Mouse (Mus musculus) stomach, embryonic 15.5 days (tissue): Measurements from ENCODE around the gene Grid1. TPM values are rescaled to one million over a fixed set of nuclear protein-coding genes. Genes with fewer than 3 reads are reported as not detected.

Experiments
- ATAC-seq: fragments of 200-750 bp; cut with Nextera tagmentation; 2 replicates; pipeline ENCODE4 v1.8.0; 2017; ENCODE audit warnings: low read depth, moderate number of reproducible peaks, moderate TSS enrichment; ENCODE audit not compliant: insufficient read depth, low FRiP score
- H3K27ac ChIP-seq: fragments of 300-500 bp; sonication (generic); 2 replicates; pipeline ENCODE4 v1.5.1; 2015; ENCODE audit warnings: mild to moderate bottlenecking, inconsistent platforms
- H3K27me3 ChIP-seq: fragments of 300-500 bp; sonication (generic); replicated peaks from 2 replicates; pipeline ENCODE4 v1.6.1; 2015; ENCODE audit warnings: inconsistent platforms
- H3K36me3 ChIP-seq: fragments of 300-500 bp; sonication (generic); 2 replicates; pipeline ENCODE4 v1.6.1; 2015; ENCODE audit warnings: inconsistent platforms
- H3K4me1 ChIP-seq: fragments of 300-500 bp; sonication (generic); 2 replicates; pipeline ENCODE4 v1.6.1; 2015; ENCODE audit warnings: inconsistent platforms
- H3K4me2 ChIP-seq: fragments of 300-500 bp; sonication (generic); 2 replicates; pipeline ENCODE4 v1.6.1; 2015; ENCODE audit warnings: mild to moderate bottlenecking, inconsistent platforms
- H3K4me3 ChIP-seq: fragments of 300-500 bp; sonication (generic); replicated peaks from 2 replicates; pipeline ENCODE4 v1.5.1; 2015; ENCODE audit warnings: inconsistent platforms
- H3K9ac ChIP-seq: fragments of 300-500 bp; sonication (generic); 2 replicates; pipeline ENCODE4 v1.6.1; 2015; ENCODE audit warnings: inconsistent platforms
- H3K9me3 ChIP-seq: fragments of 300-500 bp; sonication (generic); 2 replicates; pipeline ENCODE4 v1.6.1; 2016; ENCODE audit warnings: inconsistent platforms
- WGBS: fragments of 180-500 bp; shearing (Covaris S2); methylation state at CpG from one replicate; pipeline ENCODE4 v1.1.7; 2015; 5-methylcytosine and 5-hydroxymethylcytosine counted together
- polyA plus RNA-seq: library from polyadenylated mRNA; unstranded; fragments of >200 nt; fragmentation: Nextera tagmentation; extraction: Ambion mirVana; gene quantifications from 2 replicates; pipeline ENCODE4 v1.2.1, GENCODE M21; 2015

Gene Grid1
- polyA plus RNA-seq, 1 experiment from 2014 or later: 0.76 TPM

DNA sequence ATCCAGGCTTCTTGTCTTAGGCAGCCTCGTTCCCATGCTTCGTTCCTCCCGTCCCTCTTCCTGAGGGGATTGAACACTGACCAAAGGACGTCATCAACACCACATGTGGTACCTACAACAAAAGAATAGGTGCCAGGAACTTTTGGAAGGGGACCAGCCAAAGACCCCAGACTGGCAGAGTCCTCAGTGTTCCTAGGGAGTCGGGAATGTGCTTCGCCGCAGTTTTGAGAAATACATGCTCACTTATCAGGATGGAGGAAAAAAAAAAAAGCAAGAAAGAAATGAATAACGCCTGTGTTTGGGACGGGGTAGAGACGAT lies 8.5 kb upstream of the Grid1 start:
- 66% methylated on average over 10 of the region's 10 CpGs for WGBS
- Histone ChIP-seq H3K9me3 (no peaks in the 10 kb centered on the region), H3K36me3 (no peaks in the 10 kb centered on the region), H3K9ac (no peak overlapping the region), H3K4me1 (no peaks in the 10 kb centered on the region), H3K4me2 (no peak overlapping the region), H3K4me3 (no peak overlapping the region), H3K27me3 (peaks cover 15% of the 10 kb centered on the region), H3K27ac (no peak overlapping the region)
- ATAC-seq: no peak

DNA sequence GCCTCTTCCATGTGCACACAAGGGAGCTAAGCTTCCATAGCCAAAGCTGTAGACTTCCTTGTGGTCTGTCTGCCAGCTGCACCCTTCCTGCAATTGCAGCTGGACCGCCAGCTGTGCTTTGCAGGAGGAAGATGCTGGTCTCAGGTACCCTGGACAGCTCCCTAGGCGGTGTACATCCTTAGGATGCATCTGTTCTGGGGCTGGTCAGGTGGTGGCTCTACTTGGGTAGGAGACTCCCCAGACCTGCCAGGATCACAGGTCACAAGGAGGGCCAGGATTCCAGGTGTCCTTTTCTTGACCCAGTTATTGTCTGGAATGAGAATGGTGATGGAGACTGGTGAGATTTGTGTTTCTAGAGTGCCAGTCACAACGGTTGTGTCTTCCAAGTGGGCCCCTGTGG lies 3.6 kb upstream of the Grid1 start:
- Histone ChIP-seq H3K27ac (no peak overlapping the region), H3K4me2 (no peak overlapping the region), H3K27me3 (peaks cover 63% of the 10 kb centered on the region), H3K9ac (no peak overlapping the region), H3K36me3 (no peaks in the 10 kb centered on the region), H3K4me3 (no peak overlapping the region), H3K9me3 (no peaks in the 10 kb centered on the region), H3K4me1 (peaks cover 22% of the 10 kb centered on the region)
- no peak for ATAC-seq
- 34% methylated on average over 3 of the region's 3 CpGs for WGBS

DNA sequence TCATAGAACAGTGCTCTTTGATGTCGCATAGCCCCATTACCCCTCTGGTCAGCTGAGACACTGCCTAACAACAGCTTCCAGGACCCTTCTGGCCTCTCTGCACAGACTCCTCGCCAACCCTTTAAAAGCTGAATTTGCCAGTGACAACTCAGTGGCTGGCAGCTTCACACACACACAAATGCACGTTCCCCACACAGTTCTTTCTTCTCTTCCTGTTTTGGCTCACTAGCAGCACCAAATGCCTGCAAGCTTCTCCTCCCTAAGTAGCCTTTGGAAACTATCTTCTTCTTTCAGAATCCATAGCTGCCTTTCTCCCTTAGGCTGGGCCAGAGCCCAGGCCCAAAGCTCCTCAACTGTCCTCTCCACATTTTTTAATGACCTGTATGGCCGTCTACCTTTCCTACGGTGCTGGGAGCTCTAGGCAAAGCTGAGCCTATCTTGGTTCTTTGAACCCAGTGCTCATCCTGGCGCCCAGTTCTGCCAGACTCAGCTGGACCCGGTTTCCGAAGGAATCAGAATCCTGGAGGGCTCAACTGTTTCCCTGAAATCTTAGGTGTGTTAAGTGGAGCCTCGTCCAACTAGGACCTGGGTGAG lies 1.4 kb upstream of the Grid1 start:
- Histone ChIP-seq H3K27me3 (peaks cover 82% of the 10 kb centered on the region), H3K27ac (no peak overlapping the region), H3K9ac (no peak overlapping the region), H3K4me1 (peaks cover 23% of the 10 kb centered on the region), H3K4me3 (peak overlapping the region; percentile 51; the same call in 1 of the 2 replicates), H3K4me2 (peak overlapping the region; percentile 88), H3K9me3 (no peaks in the 10 kb centered on the region), H3K36me3 (no peaks in the 10 kb centered on the region)
- no peak for ATAC-seq
- WGBS: 6% methylated on average over 9 of the region's 9 CpGs

DNA sequence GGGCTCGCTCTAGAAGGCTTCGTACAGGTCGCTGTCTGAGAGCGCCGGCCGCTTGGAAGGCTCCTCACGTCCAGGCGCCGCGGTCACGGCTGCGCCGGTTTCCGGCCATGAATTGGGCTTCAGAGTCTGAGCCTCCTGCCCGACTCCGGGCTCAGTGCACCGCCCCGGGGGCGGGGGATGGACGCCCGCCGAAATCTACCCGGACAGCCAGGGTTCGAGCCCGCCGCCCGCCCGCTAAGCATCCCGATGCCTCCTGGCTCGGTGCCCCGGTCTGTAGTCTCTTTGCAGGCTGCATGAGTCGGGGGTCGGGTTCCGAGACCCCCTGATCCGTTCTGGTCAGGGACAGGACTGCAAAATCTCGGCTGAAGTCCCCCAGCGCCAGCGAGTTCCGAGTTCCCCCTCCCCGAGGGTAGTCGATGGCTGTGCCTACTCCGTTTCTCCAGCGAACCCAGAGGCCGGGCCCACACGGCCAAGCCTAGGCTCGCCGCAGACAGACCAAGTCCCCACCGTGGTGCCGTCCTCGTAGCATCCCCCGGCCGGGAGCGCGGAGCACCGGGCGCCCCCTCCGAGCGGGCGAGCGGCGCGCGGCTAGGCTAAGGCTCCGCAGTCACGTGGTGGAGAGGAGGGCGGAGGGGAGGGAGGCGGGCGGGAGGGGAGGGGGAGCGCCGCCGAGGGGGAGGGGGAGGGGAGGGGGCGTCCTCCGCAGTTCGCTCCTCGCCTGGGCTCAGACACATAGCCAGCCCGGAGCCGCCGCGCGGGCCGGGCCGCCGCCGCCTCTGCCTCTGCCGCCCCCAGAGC lies 588 bp upstream of the Grid1 start:
- peak overlapping the region; percentile 88 for H3K4me2 ChIP-seq
- H3K9me3 ChIP-seq: no peaks in the 10 kb centered on the region
- H3K27ac ChIP-seq: no peak overlapping the region
- H3K9ac ChIP-seq: no peak overlapping the region
- WGBS: 1% methylated on average over 53 of the region's 85 CpGs
- ATAC-seq: peak; percentile 49
- H3K27me3 ChIP-seq: peaks cover 86% of the 10 kb centered on the region
- H3K4me1 ChIP-seq: peaks cover 23% of the 10 kb centered on the region
- peak overlapping the region; percentile 51 for H3K4me3 ChIP-seq
- no peaks in the 10 kb centered on the region for H3K36me3 ChIP-seq

DNA sequence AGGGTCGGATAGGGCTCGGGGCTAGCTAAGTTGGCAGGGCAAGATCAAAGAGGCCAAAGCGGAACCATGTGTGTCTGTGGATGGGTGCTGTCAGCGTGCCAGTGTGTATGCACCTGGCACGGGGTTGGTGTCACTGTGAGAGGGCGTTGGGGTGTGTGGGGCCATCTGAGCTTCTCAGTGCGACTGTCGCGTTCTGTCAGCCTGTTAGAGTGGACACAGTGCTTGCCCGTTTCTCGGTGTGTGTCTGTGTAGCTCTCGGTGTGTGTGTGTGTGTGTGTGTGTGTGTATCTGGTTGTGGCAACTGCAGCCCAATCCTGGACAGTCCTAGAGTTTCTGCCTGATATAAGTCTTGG lies 721 bp downstream of the Grid1 start:
- H3K9ac ChIP-seq: no peak overlapping the region
- peaks cover 23% of the 10 kb centered on the region for H3K4me1 ChIP-seq
- H3K27me3 ChIP-seq: peaks cover 81% of the 10 kb centered on the region
- no peaks in the 10 kb centered on the region for H3K9me3 ChIP-seq
- H3K4me3 ChIP-seq: peak overlapping the region; percentile 51
- ATAC-seq: no peak
- H3K27ac ChIP-seq: no peak overlapping the region
- under 1% methylated on average over 12 of the region's 12 CpGs for WGBS
- no peaks in the 10 kb centered on the region for H3K36me3 ChIP-seq
- H3K4me2 ChIP-seq: peak overlapping the region; percentile 88

DNA sequence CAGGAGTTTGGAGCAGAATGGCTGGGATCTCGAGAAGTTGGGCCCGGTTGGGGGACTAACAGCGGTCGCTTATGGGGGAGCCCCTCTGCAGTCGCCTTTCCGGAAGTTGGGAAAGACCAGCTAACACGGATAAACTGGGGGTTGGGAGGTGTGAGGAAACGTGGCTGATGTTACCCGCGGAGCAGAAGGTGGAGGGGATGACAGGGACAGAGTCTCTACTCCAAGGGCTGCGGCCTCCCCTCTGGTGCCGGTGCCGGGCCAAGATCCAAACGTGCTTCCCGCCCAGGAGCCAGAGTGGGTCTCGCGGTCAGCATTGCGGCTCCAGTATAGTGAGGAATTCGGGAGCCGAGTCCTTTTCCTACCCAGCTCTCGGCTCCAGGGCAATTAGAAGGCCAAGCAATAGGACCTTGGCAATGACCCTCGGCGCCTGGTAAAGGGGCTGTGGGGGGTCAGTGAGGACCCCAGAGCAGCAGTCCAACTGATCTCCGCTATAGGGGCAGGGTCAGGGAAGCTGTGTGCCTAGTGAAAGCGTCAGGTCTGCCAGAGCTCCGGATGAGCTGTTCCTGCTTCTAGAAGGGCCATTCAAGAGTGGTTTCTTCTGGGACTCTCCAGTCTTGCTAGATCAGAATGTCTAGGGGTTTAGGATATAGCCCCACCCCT lies 1.4 kb downstream of the Grid1 start:
- 3% methylated on average over 26 of the region's 26 CpGs for WGBS
- Histone ChIP-seq H3K36me3 (no peaks in the 10 kb centered on the region), H3K4me3 (peak overlapping the region; percentile 51), H3K27ac (no peak overlapping the region), H3K9ac (no peak overlapping the region), H3K4me2 (peak overlapping the region; percentile 88), H3K9me3 (no peaks in the 10 kb centered on the region), H3K27me3 (peaks cover 76% of the 10 kb centered on the region), H3K4me1 (peaks cover 23% of the 10 kb centered on the region)
- no peak for ATAC-seq

DNA sequence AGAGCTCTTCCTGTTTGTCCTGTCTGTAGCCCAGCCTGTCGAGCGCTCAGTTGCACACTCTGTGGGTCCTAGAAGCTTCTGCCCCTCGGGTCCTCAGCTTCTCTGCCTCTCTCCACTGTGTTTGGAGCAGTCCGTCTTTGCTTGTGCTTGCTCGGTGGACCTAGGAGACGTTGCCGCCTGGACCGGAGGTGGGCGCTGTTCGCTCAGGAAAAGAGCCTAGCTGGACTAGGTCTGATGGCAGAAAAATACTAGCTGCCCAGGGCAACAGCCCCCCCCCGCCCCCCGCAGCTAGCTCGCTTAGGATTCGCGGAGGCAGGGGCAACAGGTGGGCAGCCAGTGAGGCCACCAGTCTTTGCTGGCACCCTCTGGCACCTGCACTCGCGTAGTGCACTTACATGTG lies 3.2 kb downstream of the Grid1 start:
- peak overlapping the region; percentile 43 for H3K4me2 ChIP-seq
- 4% methylated on average over 17 of the region's 17 CpGs for WGBS
- H3K27me3 ChIP-seq: peaks cover 58% of the 10 kb centered on the region
- H3K4me3 ChIP-seq: peak overlapping the region; percentile 20
- H3K9ac ChIP-seq: no peak overlapping the region
- H3K4me1 ChIP-seq: peaks cover 23% of the 10 kb centered on the region
- H3K9me3 ChIP-seq: no peaks in the 10 kb centered on the region
- ATAC-seq: no peak
- no peak overlapping the region for H3K27ac ChIP-seq
- no peaks in the 10 kb centered on the region for H3K36me3 ChIP-seq

DNA sequence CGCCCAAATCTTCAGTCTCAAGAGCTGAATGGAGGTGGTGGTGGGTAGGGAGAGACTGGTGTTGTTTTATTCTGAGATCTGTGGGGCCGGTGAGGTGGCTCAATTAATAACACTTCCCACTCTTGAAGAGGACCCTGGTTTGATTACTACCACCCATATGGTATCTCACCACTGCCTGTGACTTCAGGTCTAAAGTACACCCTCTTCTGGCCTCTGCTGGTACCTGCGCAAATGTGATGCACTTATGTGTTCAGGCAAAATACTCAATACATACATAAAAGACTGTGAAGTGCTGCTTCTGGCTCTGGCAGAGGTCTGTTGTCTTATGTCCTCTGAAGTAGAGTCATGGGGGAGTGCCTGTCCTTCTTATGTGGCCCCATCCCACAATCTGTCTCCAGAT lies 4.3 kb downstream of the Grid1 start:
- no peak overlapping the region for H3K4me3 ChIP-seq
- no peak for ATAC-seq
- no peak overlapping the region for H3K27ac ChIP-seq
- peaks cover 19% of the 10 kb centered on the region for H3K4me1 ChIP-seq
- H3K36me3 ChIP-seq: no peaks in the 10 kb centered on the region
- WGBS: 81% methylated on average over 3 of the region's 3 CpGs
- H3K9me3 ChIP-seq: no peaks in the 10 kb centered on the region
- H3K27me3 ChIP-seq: peaks cover 48% of the 10 kb centered on the region
- no peak overlapping the region for H3K4me2 ChIP-seq
- no peak overlapping the region for H3K9ac ChIP-seq

DNA sequence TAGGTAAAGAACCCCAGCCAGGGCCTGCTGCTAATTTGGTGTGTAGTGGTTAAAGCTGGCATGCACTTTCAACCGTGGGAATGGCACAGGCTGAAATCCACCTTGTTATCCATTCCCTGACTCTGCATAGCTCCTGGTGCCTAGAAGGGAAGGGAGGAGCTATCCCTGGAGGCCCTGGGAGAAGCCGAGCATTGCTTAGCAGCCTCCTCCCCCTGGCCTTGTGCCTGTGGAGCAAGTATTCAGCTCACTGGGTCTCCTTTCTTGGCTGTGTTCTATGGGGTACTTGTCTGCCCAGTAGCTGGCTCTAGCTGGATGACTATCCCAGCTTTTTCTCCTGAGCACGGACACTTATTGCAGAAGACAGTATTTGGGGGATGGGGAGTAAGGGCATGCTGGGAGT lies 6.0 kb downstream of the Grid1 start:
- ATAC-seq: no peak
- WGBS: 37% methylated on average over 3 of the region's 3 CpGs
- no peak overlapping the region for H3K4me2 ChIP-seq
- no peak overlapping the region for H3K27ac ChIP-seq
- H3K4me3 ChIP-seq: no peak overlapping the region
- H3K4me1 ChIP-seq: peaks cover 5% of the 10 kb centered on the region; the same call in 1 of the 2 replicates
- no peaks in the 10 kb centered on the region for H3K36me3 ChIP-seq
- no peak overlapping the region for H3K9ac ChIP-seq
- H3K27me3 ChIP-seq: peaks cover 31% of the 10 kb centered on the region
- no peaks in the 10 kb centered on the region for H3K9me3 ChIP-seq

DNA sequence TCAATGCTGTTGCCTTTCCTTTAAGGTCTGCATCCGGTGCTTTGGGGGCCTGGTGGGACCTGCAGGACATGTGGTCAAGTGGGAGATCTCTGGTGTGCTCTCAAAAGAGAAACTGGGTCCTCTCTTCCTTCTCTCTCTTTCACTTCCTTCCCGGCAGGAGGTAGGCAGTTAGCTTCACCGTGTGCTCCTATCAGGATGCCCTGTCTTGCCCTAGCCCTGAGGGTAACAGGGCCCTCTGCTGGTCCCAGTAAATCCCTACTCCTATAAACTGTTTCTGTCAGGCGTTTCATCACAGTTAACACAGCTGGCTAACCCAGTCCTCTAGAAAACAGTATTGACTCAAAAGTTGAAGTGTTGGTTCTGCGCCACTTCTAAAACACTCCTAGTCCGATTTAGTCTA lies 9.9 kb downstream of the Grid1 start:
- no peaks in the 10 kb centered on the region for H3K36me3 ChIP-seq
- no peak overlapping the region for H3K4me3 ChIP-seq
- H3K9ac ChIP-seq: no peak overlapping the region
- no peaks in the 10 kb centered on the region for H3K4me1 ChIP-seq
- ATAC-seq: no peak
- H3K27me3 ChIP-seq: no peaks in the 10 kb centered on the region
- H3K27ac ChIP-seq: no peak overlapping the region
- 67% methylated on average over 6 of the region's 6 CpGs for WGBS
- no peaks in the 10 kb centered on the region for H3K9me3 ChIP-seq
- H3K4me2 ChIP-seq: no peak overlapping the region

DNA sequence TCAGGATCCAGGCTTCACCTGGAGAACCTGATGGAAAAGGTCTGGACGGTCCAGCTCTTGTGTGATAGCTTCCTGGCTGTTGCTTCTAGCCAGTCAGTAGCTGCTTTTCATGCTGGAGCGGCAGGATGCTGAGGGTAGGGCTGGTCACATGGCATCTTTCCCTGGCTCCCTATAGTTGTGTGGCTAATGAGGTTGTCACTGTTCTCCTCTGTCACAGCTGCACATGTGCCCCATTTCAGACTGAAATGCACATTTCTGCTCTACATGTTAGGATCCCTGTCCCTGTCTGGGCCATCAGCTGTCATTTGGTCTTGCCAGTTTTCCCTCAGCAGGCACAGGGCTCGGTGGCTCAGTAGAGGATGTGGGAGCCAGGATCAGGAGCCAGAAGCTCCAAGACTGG lies 17.2 kb downstream of the Grid1 start:
- no peak overlapping the region for H3K9ac ChIP-seq
- no peaks in the 10 kb centered on the region for H3K4me1 ChIP-seq
- no peaks in the 10 kb centered on the region for H3K9me3 ChIP-seq
- H3K36me3 ChIP-seq: no peaks in the 10 kb centered on the region
- H3K27ac ChIP-seq: no peak overlapping the region
- H3K4me2 ChIP-seq: no peak overlapping the region
- ATAC-seq: no peak
- no peak overlapping the region for H3K4me3 ChIP-seq
- no peaks in the 10 kb centered on the region for H3K27me3 ChIP-seq
- 76% methylated on average over 3 of the region's 3 CpGs for WGBS

DNA sequence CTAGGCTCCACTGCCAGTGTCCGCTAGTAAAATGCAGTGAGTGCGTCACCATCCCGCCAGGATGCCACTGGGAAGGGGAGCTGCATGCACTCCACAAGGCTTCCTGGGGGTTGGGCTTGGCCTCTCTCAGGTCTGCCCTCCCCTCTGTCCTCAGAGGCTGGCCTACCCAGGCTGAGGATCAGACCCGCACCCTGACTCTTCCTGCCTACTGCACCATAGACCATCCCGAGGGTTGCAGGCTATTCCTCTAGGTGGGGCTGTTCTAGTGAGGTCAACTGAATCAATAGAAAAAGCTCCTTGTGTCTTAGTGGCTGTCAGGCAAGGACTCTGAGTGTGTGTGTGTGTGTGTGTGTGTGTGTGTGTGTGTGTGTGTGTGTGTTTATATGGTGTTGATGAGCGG lies 19.1 kb downstream of the Grid1 start:
- no peak overlapping the region for H3K4me3 ChIP-seq
- H3K9me3 ChIP-seq: no peaks in the 10 kb centered on the region
- H3K4me2 ChIP-seq: no peak overlapping the region
- H3K27ac ChIP-seq: no peak overlapping the region
- no peaks in the 10 kb centered on the region for H3K36me3 ChIP-seq
- H3K9ac ChIP-seq: no peak overlapping the region
- ATAC-seq: no peak
- WGBS: 55% methylated on average over 6 of the region's 6 CpGs
- H3K4me1 ChIP-seq: no peaks in the 10 kb centered on the region
- H3K27me3 ChIP-seq: no peaks in the 10 kb centered on the region
